Mouse (Mus musculus): ENCODE results near the gene Sez6.

GRCm38 (mm10) chr11:77893283-77893682 lies 37.3 kb upstream of the Sez6 start:
- TF ChIP-seq CTCF (IDR thresholded peaks at IDR 0.05; ENCODE audit: low read depth) = no peak
- no peak for TF ChIP-seq EP300 (IDR thresholded peaks at IDR 0.05; ENCODE audit: low read depth)
